Mouse (Mus musculus) limb, embryonic 14.5 days (tissue): ENCODE measurements around the gene Dpf1. TPM values are rescaled to one million over a fixed set of nuclear protein-coding genes. Genes with fewer than 3 reads are reported as not detected.

ENCODE experiments used
- ATAC-seq: fragments of 200-750 bp; cut with Nextera tagmentation; 2 replicates; pipeline ENCODE4 v1.8.0; 2017; ENCODE audit warnings: low read depth, moderate number of reproducible peaks, moderate TSS enrichment; ENCODE audit not compliant: low FRiP score
- DNase-seq: peaks from one replicate; pipeline ENCODE4 v3.0.0-alpha.2; 2015; ENCODE audit warnings: low spot score
- H3K27ac ChIP-seq: fragments of 300-500 bp; sonication (generic); replicated peaks from 2 replicates; pipeline ENCODE4 v1.5.1; 2014; ENCODE audit warnings: low read depth, mild to moderate bottlenecking, low read length, moderate library complexity, mixed read lengths
- H3K27me3 ChIP-seq: fragments of 300-500 bp; sonication (generic); 2 replicates; pipeline ENCODE4 v1.6.1; 2014; ENCODE audit warnings: low read length, mixed read lengths; ENCODE audit not compliant: control insufficient read depth, insufficient read depth
- H3K36me3 ChIP-seq: fragments of 300-500 bp; sonication (generic); 2 replicates; pipeline ENCODE4 v1.6.1; 2014; ENCODE audit warnings: mild to moderate bottlenecking, low read length, moderate library complexity, mixed read lengths; ENCODE audit not compliant: control insufficient read depth, insufficient read depth
- H3K4me1 ChIP-seq: fragments of 300-500 bp; sonication (generic); 2 replicates; pipeline ENCODE4 v1.6.1; 2014; ENCODE audit warnings: antibody characterized with exemption, low read length, mixed read lengths; ENCODE audit not compliant: control insufficient read depth, insufficient read depth
- H3K4me2 ChIP-seq: fragments of 300-500 bp; sonication (generic); replicated peaks from 2 replicates; pipeline ENCODE4 v1.6.1; 2014; ENCODE audit warnings: low read depth, mild to moderate bottlenecking, low read length, moderate library complexity; ENCODE audit not compliant: severe bottlenecking
- H3K4me3 ChIP-seq: fragments of 300-500 bp; sonication (generic); replicated peaks from 2 replicates; pipeline ENCODE4 v1.5.1; 2014; ENCODE audit warnings: low read length
- H3K9ac ChIP-seq: fragments of 300-500 bp; sonication (generic); 2 replicates; pipeline ENCODE4 v1.6.1; 2014; ENCODE audit warnings: mild to moderate bottlenecking, low read depth, low read length, moderate library complexity; ENCODE audit not compliant: severe bottlenecking
- H3K9me3 ChIP-seq: fragments of 300-500 bp; sonication (generic); 2 replicates; pipeline ENCODE4 v1.6.1; 2016; ENCODE audit warnings: low read length; ENCODE audit not compliant: control insufficient read depth
- POLR2A ChIP-seq: fragments of 200-500 bp; IDR thresholded peaks from 2 replicates; pipeline ENCODE4 v1.8.0; 2012; ENCODE audit warnings: inconsistent platforms, mild to moderate bottlenecking, moderate library complexity, borderline replicate concordance; ENCODE audit not compliant: insufficient read depth, insufficient read length; ENCODE audit errors: extremely low read depth
- WGBS: fragments of 180-500 bp; shearing (Covaris S2); extraction: QIAGEN DNeasy Blood & Tissue Kit; methylation state at CpG from one replicate; pipeline ENCODE4 v1.1.7; 2014; 5-methylcytosine and 5-hydroxymethylcytosine counted together
- polyA plus RNA-seq, 2 experiments: library from polyadenylated mRNA; depleted of rRNA in 1 of 2; stranded (reverse) in 1 of 2; unstranded in 1 of 2; fragments of >200 nt; fragmentation: Nextera tagmentation in 1 of 2; extraction: Ambion mirVana in 1 of 2; gene quantifications; 2 replicates each; pipeline versions ENCODE4 v1.2.1 to v1.2.3; 2012 to 2014

The Dpf1 gene
- polyA plus RNA-seq, 2 experiments: 10.7 to 13.2 TPM

- Histone ChIP-seq H3K9me3 (no peaks in the 10 kb centered on the region), H3K4me3 (peak overlapping the region; percentile 10), H3K27me3 (no peaks in the 10 kb centered on the region), H3K36me3 (peaks cover 8% of the 10 kb centered on the region; the same call in 1 of the 2 replicates), H3K4me2 (peak overlapping the region; percentile 58), H3K4me1 (peaks cover 82% of the 10 kb centered on the region), H3K27ac (peak overlapping the region; percentile 93), H3K9ac (peak overlapping the region; percentile 48; the same call in 1 of the 2 replicates)
- TF ChIP-seq POLR2A: no peak
- ATAC-seq (peak; percentile 72), DNase-seq (peak; percentile 89)
- 0% methylated on average over 2 of the region's 2 CpGs for WGBS
Measured at GRCm38 (mm10) chr7:29317558-29317957, 13.8 kb downstream of the Dpf1 start.

GRCm38 (mm10) chr7:29318115-29318911, 14.6 kb downstream of the Dpf1 start:
- Histone ChIP-seq H3K9ac (peak overlapping the region; percentile 34), H3K9me3 (no peaks in the 10 kb centered on the region), H3K4me3 (peak overlapping the region; percentile 30), H3K27me3 (no peaks in the 10 kb centered on the region), H3K4me1 (peaks cover 76% of the 10 kb centered on the region), H3K4me2 (peak overlapping the region; percentile 58), H3K36me3 (peaks cover 12% of the 10 kb centered on the region; the same call in 1 of the 2 replicates), H3K27ac (peak overlapping the region; percentile 93)
- TF ChIP-seq POLR2A: no peak
- DNase-seq (peak; percentile 60), ATAC-seq (0 out of 2 replicates have a peak, but pooled peaks have one; percentile 3)
- 7% methylated on average over 17 of the region's 18 CpGs for WGBS

- H3K27me3 ChIP-seq: no peaks in the 10 kb centered on the region
- DNase-seq: peak; percentile 69
- H3K4me2 ChIP-seq: peak overlapping the region; percentile 58
Measured at GRCm38 (mm10) chr7:29319337-29320307, 15.9 kb downstream of the Dpf1 start.

GRCm38 (mm10) chr7:29327087-29327486, 23.3 kb downstream of the Dpf1 start:
- no peak for TF ChIP-seq POLR2A

More at GRCm38 (mm10) chr7:29319337-29320307, 15.9 kb downstream of the Dpf1 start:
- no peaks in the 10 kb centered on the region for H3K9me3 ChIP-seq
- TF ChIP-seq POLR2A: no peak
- peak overlapping the region; percentile 34 for H3K9ac ChIP-seq
- 8% methylated on average over 19 of the region's 19 CpGs for WGBS
- peak overlapping the region; percentile 93 for H3K27ac ChIP-seq
- ATAC-seq: no peak
- H3K4me3 ChIP-seq: peak overlapping the region; percentile 30
- peaks cover 24% of the 10 kb centered on the region for H3K36me3 ChIP-seq
- peaks cover 66% of the 10 kb centered on the region for H3K4me1 ChIP-seq

GRCm38 (mm10) chr7:29328984-29329383, 25.2 kb downstream of the Dpf1 start:
- H3K4me2 ChIP-seq: no peak overlapping the region
- ATAC-seq (no peak), DNase-seq (no peak)
- no peaks in the 10 kb centered on the region for H3K27me3 ChIP-seq
- no peaks in the 10 kb centered on the region for H3K4me1 ChIP-seq
- H3K9ac ChIP-seq: no peak overlapping the region
- no peak overlapping the region for H3K4me3 ChIP-seq
- peaks cover 53% of the 10 kb centered on the region for H3K36me3 ChIP-seq
- H3K27ac ChIP-seq: no peak overlapping the region
- WGBS: 92% methylated on average over 16 of the region's 16 CpGs
- TF ChIP-seq POLR2A: no peak
- H3K9me3 ChIP-seq: no peaks in the 10 kb centered on the region

More at GRCm38 (mm10) chr7:29327087-29327486, 23.3 kb downstream of the Dpf1 start:
- DNase-seq (no peak), ATAC-seq (no peak)
- H3K9ac ChIP-seq: no peak overlapping the region
- H3K27ac ChIP-seq: no peak overlapping the region
- no peak overlapping the region for H3K4me2 ChIP-seq
- 81% methylated on average over 6 of the region's 6 CpGs for WGBS
- no peaks in the 10 kb centered on the region for H3K27me3 ChIP-seq
- peaks cover 58% of the 10 kb centered on the region for H3K36me3 ChIP-seq
- H3K9me3 ChIP-seq: no peaks in the 10 kb centered on the region
- no peak overlapping the region for H3K4me3 ChIP-seq
- no peaks in the 10 kb centered on the region for H3K4me1 ChIP-seq
